Mouse (Mus musculus) neural tube, embryonic 11.5 days (tissue): ENCODE results near the gene Gm20388. TPM values are rescaled to one million over a fixed set of nuclear protein-coding genes. Genes with fewer than 3 reads are reported as not detected.

Experiments
- ATAC-seq: fragments of 200-750 bp; cut with Nextera tagmentation; 2 replicates; pipeline ENCODE4 v1.8.0; 2017; ENCODE audit warnings: moderate number of reproducible peaks, mild to moderate bottlenecking, moderate TSS enrichment, moderate library complexity; ENCODE audit not compliant: insufficient read depth, low FRiP score, low TSS enrichment
- DNase-seq: peaks from one replicate; pipeline ENCODE4 v3.0.0-alpha.2; 2015; ENCODE audit warnings: low spot score
- H3K27ac ChIP-seq: fragments of 300-500 bp; sonication (generic); 2 replicates; pipeline ENCODE4 v1.5.1; 2014; ENCODE audit warnings: low read depth, mild to moderate bottlenecking, low read length
- H3K27me3 ChIP-seq: fragments of 300-500 bp; sonication (generic); 2 replicates; pipeline ENCODE4 v1.6.1; 2014; ENCODE audit warnings: mild to moderate bottlenecking, low read length, mixed read lengths; ENCODE audit not compliant: control insufficient read depth, insufficient read depth
- H3K36me3 ChIP-seq: fragments of 300-500 bp; sonication (generic); 2 replicates; pipeline ENCODE4 v1.6.1; 2014; ENCODE audit warnings: mild to moderate bottlenecking, low read length, moderate library complexity, mixed read lengths; ENCODE audit not compliant: control insufficient read depth, insufficient read depth
- H3K4me1 ChIP-seq: fragments of 300-500 bp; sonication (generic); 2 replicates; pipeline ENCODE4 v1.6.1; 2014; ENCODE audit warnings: low read length, mixed read lengths; ENCODE audit not compliant: control insufficient read depth, insufficient read depth
- H3K4me2 ChIP-seq: fragments of 300-500 bp; sonication (generic); 2 replicates; pipeline ENCODE4 v1.6.1; 2014; ENCODE audit warnings: low read depth, mild to moderate bottlenecking, moderate library complexity
- H3K4me3 ChIP-seq: fragments of 300-500 bp; sonication (generic); 2 replicates; pipeline ENCODE4 v1.5.1; 2014; ENCODE audit warnings: low read depth, low read length
- H3K9ac ChIP-seq: fragments of 300-500 bp; sonication (generic); 2 replicates; pipeline ENCODE4 v1.6.1; 2014; ENCODE audit warnings: mild to moderate bottlenecking, low read length
- H3K9me3 ChIP-seq: fragments of 300-500 bp; sonication (generic); 2 replicates; pipeline ENCODE4 v1.6.1; 2016; ENCODE audit warnings: low read length; ENCODE audit not compliant: control insufficient read depth
- WGBS: fragments of 180-500 bp; shearing (Covaris S2); extraction: QIAGEN DNeasy Blood & Tissue Kit; methylation state at CpG from one replicate; pipeline ENCODE4 v1.1.7; 2014; 5-methylcytosine and 5-hydroxymethylcytosine counted together
- polyA plus RNA-seq: library from polyadenylated mRNA; unstranded; fragments of >200 nt; fragmentation: Nextera tagmentation; extraction: Ambion mirVana; gene quantifications from 2 replicates; pipeline ENCODE4 v1.2.1, GENCODE M21; 2014

Gm20388 gene
- polyA plus RNA-seq, 1 experiment from 2014 or later = not detected

GRCm38 (mm10) chr8:123492898-123493297 is 3582.3 kb downstream of the Gm20388 start:
- H3K36me3 ChIP-seq = peaks cover 42% of the 10 kb centered on the region
- WGBS = 94% methylated on average over 9 of the region's 9 CpGs
- H3K27ac ChIP-seq = no peak overlapping the region
- no peaks in the 10 kb centered on the region for H3K27me3 ChIP-seq
- no peak for DNase-seq
- H3K9me3 ChIP-seq = no peaks in the 10 kb centered on the region
- H3K4me3 ChIP-seq = no peak overlapping the region
- ATAC-seq = no peak
- H3K9ac ChIP-seq = no peak overlapping the region
- no peaks in the 10 kb centered on the region for H3K4me1 ChIP-seq
- no peak overlapping the region for H3K4me2 ChIP-seq

DNA sequence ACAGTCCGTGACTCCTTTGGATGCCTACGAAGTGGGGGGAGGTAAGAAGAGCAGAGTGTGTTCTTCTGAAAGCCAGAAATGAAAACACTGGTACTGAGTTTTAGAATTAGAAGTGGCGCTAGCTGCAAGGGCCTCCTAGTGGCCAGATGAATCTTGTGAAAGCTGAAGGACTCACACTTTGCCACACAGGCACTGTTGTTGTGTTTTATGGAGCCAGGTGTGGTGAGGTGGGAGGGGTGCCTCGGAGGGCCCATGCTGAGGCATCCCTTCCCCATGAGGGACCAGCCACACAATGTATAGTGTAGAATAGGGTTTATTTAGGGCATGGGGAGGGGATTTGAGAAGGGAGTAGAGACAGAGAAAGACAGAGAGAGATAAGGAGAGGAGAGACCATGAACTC is 3587.1 kb downstream of the Gm20388 start:
- no peaks in the 10 kb centered on the region for H3K27me3 ChIP-seq
- no peak overlapping the region for H3K9ac ChIP-seq
- no peaks in the 10 kb centered on the region for H3K9me3 ChIP-seq
- 82% methylated on average over 4 of the region's 4 CpGs for WGBS
- H3K27ac ChIP-seq = no peak overlapping the region
- DNase-seq (no peak), ATAC-seq (no peak)
- H3K36me3 ChIP-seq = peaks cover 37% of the 10 kb centered on the region
- no peak overlapping the region for H3K4me2 ChIP-seq
- no peak overlapping the region for H3K4me3 ChIP-seq
- no peaks in the 10 kb centered on the region for H3K4me1 ChIP-seq

GRCm38 (mm10) chr8:123498963-123499362 is 3588.3 kb downstream of the Gm20388 start:
- no peaks in the 10 kb centered on the region for H3K27me3 ChIP-seq
- no peak overlapping the region for H3K4me3 ChIP-seq
- H3K36me3 ChIP-seq = peaks cover 37% of the 10 kb centered on the region
- no peak overlapping the region for H3K27ac ChIP-seq
- 89% methylated on average over 11 of the region's 11 CpGs for WGBS
- ATAC-seq (no peak), DNase-seq (no peak)
- H3K4me1 ChIP-seq = no peaks in the 10 kb centered on the region
- H3K4me2 ChIP-seq = no peak overlapping the region
- no peaks in the 10 kb centered on the region for H3K9me3 ChIP-seq
- H3K9ac ChIP-seq = no peak overlapping the region

GRCm38 (mm10) chr8:123499556-123499955 is 3588.9 kb downstream of the Gm20388 start:
- Histone ChIP-seq H3K27ac (no peak overlapping the region), H3K36me3 (peaks cover 32% of the 10 kb centered on the region), H3K4me3 (no peak overlapping the region), H3K27me3 (no peaks in the 10 kb centered on the region), H3K9ac (no peak overlapping the region), H3K4me2 (no peak overlapping the region), H3K9me3 (no peaks in the 10 kb centered on the region), H3K4me1 (no peaks in the 10 kb centered on the region)
- DNase-seq = no peak
- 94% methylated on average over 11 of the region's 11 CpGs for WGBS
- ATAC-seq = no peak

- Histone ChIP-seq H3K4me1 (no peaks in the 10 kb centered on the region), H3K4me2 (no peak overlapping the region), H3K36me3 (peaks cover 25% of the 10 kb centered on the region), H3K4me3 (no peak overlapping the region), H3K27ac (no peak overlapping the region), H3K9ac (no peak overlapping the region), H3K9me3 (no peaks in the 10 kb centered on the region), H3K27me3 (no peaks in the 10 kb centered on the region)
- WGBS = 95% methylated on average over 5 of the region's 5 CpGs
- DNase-seq (no peak), ATAC-seq (no peak)
These were observed 3591.6 kb downstream of the Gm20388 start for GRCm38 (mm10) chr8:123502192-123502591.

- no peak overlapping the region for H3K27ac ChIP-seq
- no peaks in the 10 kb centered on the region for H3K27me3 ChIP-seq
- H3K4me2 ChIP-seq = no peak overlapping the region
- peaks cover 22% of the 10 kb centered on the region for H3K36me3 ChIP-seq
- no peak for ATAC-seq
- H3K9me3 ChIP-seq = no peaks in the 10 kb centered on the region
- H3K4me1 ChIP-seq = no peaks in the 10 kb centered on the region
- WGBS = 96% methylated on average over 6 of the region's 6 CpGs
- H3K9ac ChIP-seq = no peak overlapping the region
- DNase-seq = no peak
- no peak overlapping the region for H3K4me3 ChIP-seq
These were observed 3593.3 kb downstream of the Gm20388 start for GRCm38 (mm10) chr8:123503801-123504467.

GRCm38 (mm10) chr8:123504591-123505195 is 3594.1 kb downstream of the Gm20388 start:
- Histone ChIP-seq H3K9me3 (no peaks in the 10 kb centered on the region), H3K36me3 (peaks cover 22% of the 10 kb centered on the region), H3K27ac (no peak overlapping the region)

DNA sequence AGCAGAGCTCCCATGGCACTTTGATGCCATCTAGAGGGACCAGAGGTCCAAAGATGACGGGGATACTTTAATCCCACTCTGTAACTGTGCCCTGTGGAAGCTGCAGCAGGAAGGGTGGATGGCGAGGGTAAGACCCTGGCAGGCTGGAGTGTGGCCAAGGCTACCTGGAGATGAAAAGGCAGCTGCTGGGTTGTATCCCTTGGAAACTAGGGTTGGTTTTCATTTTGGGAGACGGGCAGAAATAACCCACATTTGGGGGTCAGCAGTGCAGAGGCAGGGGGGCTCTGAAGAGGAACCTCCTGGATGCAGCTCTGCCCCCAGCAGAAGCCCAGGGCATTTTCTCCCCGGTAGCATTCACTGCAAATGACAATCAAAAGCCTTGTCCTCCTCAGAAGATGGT is 3594.6 kb downstream of the Gm20388 start:
- H3K4me3 ChIP-seq = no peak overlapping the region
- no peak overlapping the region for H3K4me2 ChIP-seq
- no peak overlapping the region for H3K9ac ChIP-seq
- peaks cover 22% of the 10 kb centered on the region for H3K36me3 ChIP-seq
- DNase-seq (no peak), ATAC-seq (no peak)
- H3K4me1 ChIP-seq = no peaks in the 10 kb centered on the region
- 93% methylated on average over 4 of the region's 4 CpGs for WGBS
- no peak overlapping the region for H3K27ac ChIP-seq
- H3K9me3 ChIP-seq = no peaks in the 10 kb centered on the region
- no peaks in the 10 kb centered on the region for H3K27me3 ChIP-seq

More at GRCm38 (mm10) chr8:123504591-123505195, 3594.1 kb downstream of the Gm20388 start:
- 90% methylated on average over 9 of the region's 9 CpGs for WGBS
- Histone ChIP-seq H3K9ac (no peak overlapping the region), H3K4me3 (no peak overlapping the region), H3K4me1 (no peaks in the 10 kb centered on the region), H3K27me3 (no peaks in the 10 kb centered on the region), H3K4me2 (no peak overlapping the region)
- no peak for DNase-seq
- no peak for ATAC-seq

DNA sequence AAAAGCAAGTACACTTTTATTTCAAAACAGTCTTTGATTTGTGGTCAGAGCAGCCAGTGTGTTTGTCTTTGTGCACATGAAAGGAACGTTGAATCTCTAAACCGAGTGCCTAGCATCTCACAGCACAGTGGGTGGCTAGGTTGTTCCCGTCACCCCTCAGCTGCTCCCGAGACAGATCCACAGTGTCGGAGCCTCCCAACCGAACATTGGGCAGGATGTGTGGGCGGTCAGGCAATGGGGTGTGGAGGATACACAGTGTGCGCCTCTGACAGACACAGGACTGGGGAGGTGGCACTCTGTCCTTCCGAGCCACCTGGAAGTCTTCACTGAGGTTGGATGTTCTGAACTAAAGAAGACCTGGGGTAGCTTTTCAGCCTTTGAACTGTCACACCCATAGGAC is 3595.1 kb downstream of the Gm20388 start:
- DNase-seq = no peak
- ATAC-seq = no peak
- WGBS = 89% methylated on average over 9 of the region's 9 CpGs

More for the DNA sequence above, 3595.1 kb downstream of the Gm20388 start:
- Histone ChIP-seq H3K4me1 (no peaks in the 10 kb centered on the region), H3K9ac (no peak overlapping the region), H3K27me3 (no peaks in the 10 kb centered on the region), H3K9me3 (no peaks in the 10 kb centered on the region), H3K27ac (no peak overlapping the region), H3K4me3 (no peak overlapping the region), H3K36me3 (peaks cover 22% of the 10 kb centered on the region), H3K4me2 (no peak overlapping the region)
